Mouse (Mus musculus) intestine, embryonic 16.5 days (tissue): ENCODE data around the gene Ntrk3. TPM values are rescaled to one million over a fixed set of nuclear protein-coding genes. Genes with fewer than 3 reads are reported as not detected.

Source experiments
- ATAC-seq: fragments of 200-750 bp; cut with Nextera tagmentation; 2 replicates; pipeline ENCODE4 v1.8.0; 2017; ENCODE audit warnings: moderate TSS enrichment, moderate library complexity
- H3K27ac ChIP-seq: fragments of 300-500 bp; sonication (generic); 2 replicates; pipeline ENCODE4 v1.5.1; 2014; ENCODE audit warnings: mild to moderate bottlenecking, low read length
- H3K27me3 ChIP-seq: fragments of 300-500 bp; sonication (generic); replicated peaks from 2 replicates; pipeline ENCODE4 v1.6.1; 2014; ENCODE audit warnings: low read length, control low read depth, mixed read lengths; ENCODE audit not compliant: control insufficient read depth, insufficient read depth
- H3K36me3 ChIP-seq: fragments of 300-500 bp; sonication (generic); 2 replicates; pipeline ENCODE4 v1.6.1; 2014; ENCODE audit warnings: low read length, control low read depth; ENCODE audit not compliant: control insufficient read depth, insufficient read depth
- H3K4me1 ChIP-seq: fragments of 300-500 bp; sonication (generic); 2 replicates; pipeline ENCODE4 v1.6.1; 2014; ENCODE audit warnings: low read length, control low read depth, mixed read lengths; ENCODE audit not compliant: control insufficient read depth, insufficient read depth
- H3K4me2 ChIP-seq: fragments of 300-500 bp; sonication (generic); 2 replicates; pipeline ENCODE4 v1.6.1; 2014; ENCODE audit warnings: low read depth, low read length, control low read depth
- H3K4me3 ChIP-seq: fragments of 300-500 bp; sonication (generic); 2 replicates; pipeline ENCODE4 v1.5.1; 2014; ENCODE audit warnings: mild to moderate bottlenecking, low read length
- H3K9ac ChIP-seq: fragments of 300-500 bp; sonication (generic); 2 replicates; pipeline ENCODE4 v1.6.1; 2014; ENCODE audit warnings: low read depth, low read length
- H3K9me3 ChIP-seq: fragments of 300-500 bp; sonication (generic); 2 replicates; pipeline ENCODE4 v1.6.1; 2016; ENCODE audit warnings: low read length, control low read depth; ENCODE audit not compliant: control insufficient read depth
- WGBS: fragments of 180-500 bp; shearing (Covaris S2); extraction: QIAGEN DNeasy Blood & Tissue Kit; methylation state at CpG from one replicate; pipeline ENCODE4 v1.1.7; 2014; 5-methylcytosine and 5-hydroxymethylcytosine counted together
- polyA plus RNA-seq: library from polyadenylated mRNA; unstranded; fragments of >200 nt; fragmentation: Nextera tagmentation; extraction: Ambion mirVana; gene quantifications from 2 replicates; pipeline ENCODE4 v1.2.1, GENCODE M21; 2015

Gene Ntrk3
- polyA plus RNA-seq, 1 experiment from 2014 or later: 2.1 TPM

DNA sequence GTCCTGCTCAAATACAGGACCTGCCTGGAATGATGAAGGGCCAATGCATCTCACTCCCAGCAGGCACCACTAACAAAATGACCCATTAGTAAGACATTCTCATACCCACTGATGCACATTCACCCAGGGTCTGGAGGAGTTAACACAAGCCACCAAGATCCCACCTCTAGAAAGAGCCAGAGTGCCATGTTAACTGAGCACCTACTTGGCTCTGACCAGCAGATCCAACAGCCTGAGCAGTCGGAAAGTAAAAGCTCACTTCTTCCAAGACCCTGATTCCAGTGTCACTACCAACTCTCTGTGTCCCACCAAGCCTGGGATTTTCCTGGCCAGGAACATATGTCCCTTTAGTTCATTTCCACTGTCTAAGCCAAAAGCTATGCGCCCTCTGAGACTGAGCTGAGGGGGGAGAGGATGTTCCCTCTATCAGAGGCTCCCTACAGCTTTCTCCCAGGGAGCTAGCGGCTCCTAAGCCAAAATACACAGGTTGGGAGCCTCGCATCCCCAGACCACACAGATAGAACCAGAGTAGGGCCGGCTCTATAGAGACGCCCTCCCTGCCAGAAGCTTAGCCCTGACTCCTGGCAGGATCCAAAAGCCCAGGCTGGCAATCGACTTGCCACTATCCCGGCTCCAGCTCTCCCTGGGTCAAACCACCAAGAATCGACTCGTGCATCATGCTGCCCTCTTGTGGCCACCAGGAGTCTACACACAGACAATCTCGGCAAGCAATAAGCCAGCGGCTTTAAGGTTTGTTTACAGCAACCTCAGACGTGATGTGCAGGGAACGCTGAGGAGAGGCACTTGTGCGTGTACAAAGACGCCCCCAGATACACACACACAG is 169.2 kb downstream of the Ntrk3 start:
- Histone ChIP-seq H3K4me1 (peaks cover 3% of the 10 kb centered on the region; the same call in 1 of the 2 replicates), H3K4me3 (peak overlapping the region; percentile 1; the same call in 1 of the 2 replicates), H3K36me3 (no peaks in the 10 kb centered on the region), H3K27me3 (peaks cover 3% of the 10 kb centered on the region; the same call in 1 of the 2 replicates), H3K9me3 (no peaks in the 10 kb centered on the region), H3K4me2 (peak overlapping the region; percentile 35; the same call in 1 of the 2 replicates), H3K9ac (no peak overlapping the region), H3K27ac (no peak overlapping the region)
- WGBS: 15% methylated on average over 16 of the region's 16 CpGs
- ATAC-seq: peak; percentile 63

DNA sequence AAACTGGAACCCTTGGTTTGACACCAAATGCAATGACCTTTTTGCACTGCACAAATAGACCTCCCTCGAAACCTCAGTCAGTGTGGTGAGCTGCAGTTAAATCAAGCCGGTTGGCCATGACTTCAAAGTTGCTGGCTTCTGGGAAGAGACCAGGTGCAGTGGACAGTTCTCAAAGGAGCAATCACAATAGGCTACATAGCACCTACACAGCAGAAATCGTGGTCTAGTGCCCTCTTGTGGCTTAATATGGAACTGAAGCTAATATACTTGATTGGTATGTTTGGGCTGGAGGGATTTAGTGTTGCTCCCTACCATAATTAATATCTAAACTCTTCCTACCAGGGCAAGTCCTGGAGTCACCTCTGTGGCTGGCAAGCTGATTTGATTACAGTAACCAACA is 171.2 kb downstream of the Ntrk3 start:
- no peak for ATAC-seq
- Histone ChIP-seq H3K9me3 (no peaks in the 10 kb centered on the region), H3K27me3 (peaks cover 3% of the 10 kb centered on the region; the same call in 1 of the 2 replicates), H3K4me1 (peaks cover 3% of the 10 kb centered on the region; the same call in 1 of the 2 replicates), H3K36me3 (no peaks in the 10 kb centered on the region), H3K9ac (no peak overlapping the region), H3K4me2 (no peak overlapping the region), H3K4me3 (no peak overlapping the region), H3K27ac (no peak overlapping the region)
- 52% methylated on average over 3 of the region's 3 CpGs for WGBS

DNA sequence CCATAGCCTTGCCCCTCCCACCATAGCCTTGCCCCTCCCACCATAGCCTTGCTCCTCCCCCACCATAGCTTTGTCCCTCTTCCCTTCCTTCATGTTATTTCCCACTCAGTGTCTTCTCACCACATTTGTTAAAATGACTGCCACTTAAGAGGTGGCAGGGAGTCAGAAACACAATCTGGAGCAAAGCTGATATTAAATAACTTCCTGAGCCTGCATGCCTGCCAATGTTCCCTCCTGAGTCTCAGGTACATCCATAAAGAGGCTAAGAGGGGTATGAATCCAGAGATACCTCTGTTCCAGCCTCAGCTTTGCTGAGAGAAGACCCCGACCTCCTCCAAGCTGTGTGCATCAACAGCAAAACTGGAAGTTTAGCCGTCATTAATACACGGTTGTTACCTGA is 172.4 kb downstream of the Ntrk3 start:
- no peak for ATAC-seq
- H3K4me2 ChIP-seq: no peak overlapping the region
- no peak overlapping the region for H3K9ac ChIP-seq
- H3K27me3 ChIP-seq: peaks cover 3% of the 10 kb centered on the region; the same call in 1 of the 2 replicates
- H3K4me1 ChIP-seq: peaks cover 3% of the 10 kb centered on the region; the same call in 1 of the 2 replicates
- H3K9me3 ChIP-seq: no peaks in the 10 kb centered on the region
- H3K27ac ChIP-seq: no peak overlapping the region
- no peak overlapping the region for H3K4me3 ChIP-seq
- WGBS: 91% methylated on average over 3 of the region's 3 CpGs
- H3K36me3 ChIP-seq: no peaks in the 10 kb centered on the region

DNA sequence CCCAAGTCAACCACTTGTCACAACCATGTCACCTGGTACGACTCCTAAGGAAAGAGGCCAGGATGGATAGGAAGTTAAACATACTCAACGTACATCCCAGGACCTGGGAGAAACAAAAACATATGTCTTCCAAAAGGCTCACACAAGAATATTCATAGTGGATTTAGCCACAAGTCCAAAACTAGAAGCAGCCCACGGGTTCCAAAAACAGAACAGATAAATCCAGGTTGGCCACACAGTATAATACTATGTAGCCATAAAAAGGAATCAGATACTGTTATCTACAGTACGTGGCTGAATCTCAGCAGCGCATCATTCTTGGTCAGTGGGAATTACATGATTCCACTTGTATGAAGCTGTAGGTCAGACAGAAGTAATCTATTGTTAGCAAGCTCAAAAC is 179.3 kb downstream of the Ntrk3 start:
- H3K9ac ChIP-seq: no peak overlapping the region
- ATAC-seq: no peak
- WGBS: 84% methylated on average over 5 of the region's 5 CpGs
- H3K9me3 ChIP-seq: no peaks in the 10 kb centered on the region
- H3K27ac ChIP-seq: no peak overlapping the region
- H3K36me3 ChIP-seq: no peaks in the 10 kb centered on the region
- no peaks in the 10 kb centered on the region for H3K27me3 ChIP-seq
- H3K4me1 ChIP-seq: no peaks in the 10 kb centered on the region
- H3K4me2 ChIP-seq: no peak overlapping the region
- no peak overlapping the region for H3K4me3 ChIP-seq

DNA sequence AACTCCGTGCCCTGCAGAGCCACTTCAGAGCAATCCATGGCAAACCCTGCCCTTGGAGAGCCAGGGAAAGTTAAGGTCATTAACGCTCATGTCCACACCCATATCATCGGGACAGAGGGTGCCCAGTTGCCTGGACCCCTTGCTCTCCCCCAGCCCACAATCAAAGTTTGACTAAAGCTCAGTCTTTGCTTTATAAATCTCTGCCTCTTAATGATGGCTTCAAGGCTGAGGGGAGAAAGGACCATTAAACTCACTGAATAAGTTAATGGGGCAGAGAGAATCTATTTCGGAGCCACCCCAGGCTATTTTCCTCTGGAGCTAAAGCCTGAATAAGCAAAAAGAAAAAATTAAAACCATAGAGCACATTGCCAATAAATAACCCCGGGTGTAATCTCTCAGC is 182.3 kb downstream of the Ntrk3 start:
- no peak overlapping the region for H3K4me2 ChIP-seq
- no peaks in the 10 kb centered on the region for H3K36me3 ChIP-seq
- H3K27me3 ChIP-seq: no peaks in the 10 kb centered on the region
- 72% methylated on average over 5 of the region's 5 CpGs for WGBS
- no peak for ATAC-seq
- no peaks in the 10 kb centered on the region for H3K9me3 ChIP-seq
- no peak overlapping the region for H3K9ac ChIP-seq
- H3K4me3 ChIP-seq: no peak overlapping the region
- no peaks in the 10 kb centered on the region for H3K4me1 ChIP-seq
- H3K27ac ChIP-seq: no peak overlapping the region

DNA sequence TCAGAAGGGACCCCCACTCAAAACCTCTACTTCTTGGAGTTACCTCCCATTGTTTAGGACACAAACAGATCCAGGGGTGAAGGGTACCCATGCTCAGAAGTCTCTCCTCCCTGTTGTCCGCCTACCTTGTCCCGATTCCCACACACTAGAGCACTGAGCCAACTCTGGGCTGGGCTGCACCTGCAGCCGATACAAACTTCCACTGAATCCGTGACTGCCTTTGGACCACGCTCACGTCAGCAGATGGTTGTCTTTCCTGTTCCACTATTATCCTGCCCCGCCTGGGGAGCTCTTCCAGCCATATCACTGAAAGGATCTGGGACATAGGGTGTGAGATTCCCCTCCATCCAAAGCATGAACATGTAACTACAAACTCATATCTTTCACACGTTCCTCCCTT is 188.4 kb downstream of the Ntrk3 start:
- Histone ChIP-seq H3K9me3 (no peaks in the 10 kb centered on the region), H3K4me3 (no peak overlapping the region), H3K9ac (no peak overlapping the region), H3K27ac (no peak overlapping the region), H3K36me3 (no peaks in the 10 kb centered on the region), H3K4me1 (no peaks in the 10 kb centered on the region), H3K4me2 (no peak overlapping the region), H3K27me3 (no peaks in the 10 kb centered on the region)
- 91% methylated on average over 8 of the region's 8 CpGs for WGBS
- ATAC-seq: no peak

DNA sequence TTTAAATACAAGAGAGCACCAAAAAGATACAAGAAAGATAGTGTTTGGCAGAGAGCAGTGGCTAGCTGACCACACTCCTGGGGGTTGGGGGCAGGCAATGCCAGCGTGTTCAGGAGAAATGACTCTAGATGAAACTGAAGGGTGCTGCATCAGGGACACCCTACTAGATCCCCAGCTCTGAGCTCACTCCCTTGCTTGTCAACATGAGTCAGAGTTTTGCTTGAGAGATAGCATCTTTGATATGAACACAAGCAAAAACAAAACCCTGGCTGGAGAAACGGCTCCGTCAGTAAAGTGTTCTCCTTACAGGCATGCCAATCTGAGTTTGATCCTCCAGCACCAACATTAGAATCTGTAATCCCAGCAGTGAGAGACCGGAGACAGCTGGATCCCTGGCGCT is 189.1 kb downstream of the Ntrk3 start:
- Histone ChIP-seq H3K4me2 (no peak overlapping the region), H3K9ac (no peak overlapping the region), H3K36me3 (no peaks in the 10 kb centered on the region), H3K4me3 (no peak overlapping the region), H3K4me1 (no peaks in the 10 kb centered on the region), H3K9me3 (no peaks in the 10 kb centered on the region), H3K27me3 (no peaks in the 10 kb centered on the region), H3K27ac (no peak overlapping the region)
- WGBS: 86% methylated on average over 5 of the region's 5 CpGs
- no peak for ATAC-seq

DNA sequence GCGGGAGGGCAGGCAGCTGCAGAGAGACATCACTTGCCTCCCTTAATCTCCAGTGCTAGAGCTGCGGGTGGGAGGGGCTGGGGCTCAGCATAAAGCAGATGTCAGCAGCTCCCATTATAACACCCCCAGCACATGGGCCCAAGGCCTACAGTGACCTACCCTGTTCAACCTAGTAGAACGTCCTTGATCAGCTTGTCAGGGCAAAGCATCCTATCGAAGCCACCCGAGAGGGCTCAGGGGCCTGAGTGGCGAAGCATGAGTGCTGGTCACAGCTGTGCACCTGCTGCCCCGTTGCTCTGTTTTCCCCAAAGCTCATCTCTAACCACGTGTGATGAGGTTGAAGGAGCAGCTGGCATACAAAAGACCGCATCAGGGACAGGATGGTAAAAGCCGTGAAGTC is 191.3 kb downstream of the Ntrk3 start:
- Histone ChIP-seq H3K4me2 (no peak overlapping the region), H3K9me3 (no peaks in the 10 kb centered on the region), H3K4me3 (no peak overlapping the region), H3K36me3 (no peaks in the 10 kb centered on the region), H3K9ac (no peak overlapping the region), H3K27me3 (no peaks in the 10 kb centered on the region), H3K27ac (no peak overlapping the region), H3K4me1 (no peaks in the 10 kb centered on the region)
- no peak for ATAC-seq
- WGBS: 77% methylated on average over 10 of the region's 10 CpGs

DNA sequence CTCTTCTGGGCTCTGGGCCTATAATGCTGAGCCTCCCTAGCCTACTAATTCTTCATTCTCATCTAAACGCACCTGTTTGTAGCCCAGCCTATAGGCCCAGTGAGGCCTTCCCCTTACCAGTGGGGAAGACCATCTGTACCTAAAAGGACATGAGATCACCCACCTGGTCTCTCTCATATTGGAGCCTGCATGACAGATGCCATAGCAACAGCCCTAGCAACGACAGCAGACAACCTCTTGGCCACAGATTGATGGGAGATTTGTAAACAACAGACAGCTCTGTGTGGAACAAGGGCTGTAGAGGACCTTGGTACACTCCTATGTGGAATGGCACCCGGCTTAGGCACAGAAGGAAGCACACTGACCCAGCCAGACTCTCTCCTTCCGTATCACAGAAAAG is 195.3 kb downstream of the Ntrk3 start:
- no peaks in the 10 kb centered on the region for H3K27me3 ChIP-seq
- H3K27ac ChIP-seq: no peak overlapping the region
- no peak overlapping the region for H3K4me3 ChIP-seq
- H3K4me1 ChIP-seq: no peaks in the 10 kb centered on the region
- no peak for ATAC-seq
- H3K4me2 ChIP-seq: no peak overlapping the region
- WGBS: 57% methylated on average over 4 of the region's 4 CpGs
- H3K36me3 ChIP-seq: no peaks in the 10 kb centered on the region
- H3K9me3 ChIP-seq: no peaks in the 10 kb centered on the region
- H3K9ac ChIP-seq: no peak overlapping the region
